Mouse (Mus musculus) naive thymus-derived CD4-positive, alpha-beta T cell, adult 5 months (primary cell): ENCODE measurements around the gene Cldn4. TPM values are rescaled to one million over a fixed set of nuclear protein-coding genes. Genes with fewer than 3 reads are reported as not detected.

Experiments
- polyA plus RNA-seq: library from polyadenylated mRNA; unstranded; fragments of 100-300 nt; shearing (Covaris generic); gene quantifications from one replicate; pipeline ENCODE4 v1.2.1, GENCODE M21; 2017

Gene Cldn4
- polyA plus RNA-seq = not detected

DNA sequence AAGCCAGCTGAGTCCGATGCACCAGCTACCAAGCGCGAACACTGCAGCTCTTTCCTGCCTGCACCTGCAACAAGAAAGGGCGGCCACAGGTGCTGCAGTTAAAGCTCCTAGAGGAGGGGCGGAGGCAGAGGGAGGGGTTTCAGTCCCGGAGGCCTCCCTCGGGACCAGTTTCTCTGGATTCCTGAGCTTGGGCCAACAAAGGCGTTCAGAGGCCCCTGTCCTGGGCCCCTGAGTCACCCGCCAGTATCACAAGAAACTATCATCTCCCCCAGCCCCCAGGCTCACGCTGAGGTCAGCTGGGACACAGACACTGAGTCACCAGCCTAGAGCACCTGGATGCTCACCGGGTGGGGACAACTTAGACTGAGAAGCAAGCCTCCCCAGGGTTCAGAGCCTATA is at the start of gene Cldn4:
Gene Cldn4 (minus strand): TSS at position 78 of the 399 bp plus-strand sequence.

DNA sequence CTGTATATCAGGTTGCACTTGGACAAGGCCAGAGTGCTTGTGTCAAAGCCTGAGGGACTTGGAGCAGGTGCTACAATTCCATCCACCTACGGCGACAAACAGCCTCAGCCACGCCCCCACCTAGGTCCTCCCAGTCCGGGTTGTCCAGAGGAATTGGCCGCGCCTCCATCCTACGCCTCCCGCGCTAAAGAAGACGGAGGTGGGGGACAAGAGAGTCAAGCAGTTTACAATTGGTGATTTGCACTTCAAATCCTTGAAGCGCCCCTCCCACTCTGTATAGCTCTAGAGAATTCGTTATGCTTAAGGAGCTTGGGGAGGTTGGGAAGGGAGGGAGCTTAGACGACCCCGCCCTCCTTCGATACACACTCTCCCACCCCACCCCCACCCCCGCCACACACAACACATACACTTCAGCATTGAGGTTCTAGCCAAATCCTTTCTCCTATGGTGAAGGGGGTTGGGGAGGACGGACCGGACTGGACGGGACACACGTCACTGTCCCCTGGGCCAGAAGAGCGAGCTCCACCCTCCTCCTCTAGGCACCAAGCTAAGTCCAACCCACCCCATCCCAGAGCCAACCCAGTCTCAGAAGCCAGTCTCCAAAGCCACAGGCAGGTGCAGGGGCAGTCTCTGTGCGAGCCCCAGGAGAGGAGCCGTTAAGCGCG is 39.0 kb upstream of the Cldn4 start, which contains the start of gene Cldn3:
Gene Cldn3 (plus strand): TSS at position 582 of the 665 bp plus-strand sequence.

DNA sequence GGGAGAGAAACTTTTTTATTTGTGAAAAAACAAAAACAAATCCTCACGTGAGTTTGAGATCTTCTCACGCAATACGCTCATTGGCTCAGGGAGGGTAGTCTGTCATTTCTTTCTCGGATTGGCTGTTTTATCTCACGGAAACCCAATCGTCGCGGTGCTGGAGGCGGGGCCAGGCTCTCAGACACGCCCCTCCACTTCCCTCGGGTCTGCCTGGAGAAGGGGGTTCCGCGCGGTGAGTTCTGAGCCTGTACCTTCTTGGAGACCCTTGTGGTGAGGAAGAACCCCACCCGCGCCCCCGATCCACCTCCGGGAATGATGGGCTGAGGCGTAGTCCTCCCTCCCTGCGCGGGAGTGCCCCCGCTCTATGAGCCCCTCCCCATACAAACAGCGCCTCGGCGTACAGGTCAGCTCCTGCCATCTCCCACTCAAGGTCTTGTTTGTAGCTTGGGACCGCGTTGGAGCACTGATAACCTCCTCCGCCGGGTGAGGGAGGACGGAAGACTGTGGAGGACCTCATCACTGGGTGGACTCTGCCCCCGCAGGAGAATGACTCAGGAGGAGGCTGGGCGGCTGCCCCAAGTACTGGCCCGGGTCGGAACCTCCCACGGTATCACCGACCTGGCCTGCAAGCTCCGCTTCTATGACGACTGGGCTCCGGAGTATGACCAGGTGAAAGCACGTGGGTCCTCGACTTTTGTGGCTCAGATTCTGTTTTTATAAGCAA is 14.4 kb downstream of the Cldn4 start, which contains the start of gene Mettl27:
Gene Mettl27 (plus strand): TSS at position 190 of the 724 bp plus-strand sequence.

DNA sequence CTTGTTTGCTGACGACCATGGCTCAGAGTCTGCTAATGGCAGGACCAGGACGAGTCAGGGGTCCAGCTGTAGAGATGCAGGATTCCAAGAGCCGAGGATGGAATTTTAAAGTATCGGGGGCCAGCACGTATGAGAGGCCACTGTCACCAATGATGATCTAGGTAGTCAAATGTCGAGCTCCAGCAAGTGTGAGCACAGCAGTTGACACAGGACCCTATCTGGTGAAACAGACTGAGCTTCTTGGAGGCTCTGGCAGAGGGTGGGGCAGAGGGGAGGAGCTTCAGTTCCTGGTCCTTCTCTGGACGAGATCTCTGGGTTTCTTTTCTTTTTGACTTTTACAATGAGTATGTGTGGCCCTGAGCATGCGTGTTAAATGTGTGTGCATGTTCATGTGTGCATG is 31.4 kb downstream of the Cldn4 start, which contains the start of gene Cldn13:
Gene Cldn13 (minus strand): TSS at position 216 of the 400 bp plus-strand sequence.

DNA sequence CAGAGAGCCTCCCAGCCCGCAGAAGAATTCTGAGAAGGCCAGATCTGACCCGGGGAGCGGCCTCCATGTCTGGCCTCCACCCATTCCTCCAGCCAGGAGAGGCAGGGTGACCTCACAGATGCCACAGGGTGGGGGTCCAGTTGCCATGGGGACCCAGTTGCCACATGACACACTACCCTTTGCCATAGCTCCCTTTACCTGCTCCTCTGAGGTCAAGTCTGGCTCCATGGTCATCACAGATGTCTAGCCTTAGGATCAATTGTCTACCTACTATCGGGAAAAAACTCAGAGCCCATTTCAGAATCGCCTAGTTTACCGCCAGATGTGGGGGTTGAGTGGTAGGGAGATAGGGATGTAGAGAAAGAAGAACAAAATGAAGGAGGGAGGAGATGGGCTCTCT is 40.1 kb downstream of the Cldn4 start, which contains the start of gene Tmem270:
Gene Tmem270 (minus strand): TSS at position 101 of the 400 bp plus-strand sequence.

Other genes with a start within 250 kb of the Cldn4 start
- gene Eln, start 199.6 kb downstream of the Cldn4 start, polyA plus RNA-seq = not detected
- gene Tmem270, start 40.2 kb downstream of the Cldn4 start, polyA plus RNA-seq = not detected
- gene Cldn13, start 31.4 kb downstream of the Cldn4 start, polyA plus RNA-seq = not detected
- 9.6 TPM for gene Mettl27, start 14.6 kb downstream of the Cldn4 start, polyA plus RNA-seq
- gene Cldn3, start 39.3 kb upstream of the Cldn4 start, polyA plus RNA-seq = not detected
- 138 TPM for gene Abhd11, start 62.2 kb upstream of the Cldn4 start, polyA plus RNA-seq
- gene Stx1a, start 76.5 kb upstream of the Cldn4 start, polyA plus RNA-seq = 13.4 TPM
- gene Dnajc30, start 117.3 kb upstream of the Cldn4 start, polyA plus RNA-seq = 11.7 TPM
- 87.9 TPM for gene Bud23, start 118.0 kb upstream of the Cldn4 start, polyA plus RNA-seq
- not detected for gene Vps37d, start 131.3 kb upstream of the Cldn4 start, polyA plus RNA-seq
- not detected for gene Mlxipl, start 143.0 kb upstream of the Cldn4 start, polyA plus RNA-seq
- gene Tbl2, start 202.7 kb upstream of the Cldn4 start, polyA plus RNA-seq = 12.1 TPM
- gene Bcl7b, start 221.3 kb upstream of the Cldn4 start, polyA plus RNA-seq = 159 TPM
- gene Baz1b, start 240.3 kb upstream of the Cldn4 start, polyA plus RNA-seq = 52.1 TPM